In the genomic region with DNA sequence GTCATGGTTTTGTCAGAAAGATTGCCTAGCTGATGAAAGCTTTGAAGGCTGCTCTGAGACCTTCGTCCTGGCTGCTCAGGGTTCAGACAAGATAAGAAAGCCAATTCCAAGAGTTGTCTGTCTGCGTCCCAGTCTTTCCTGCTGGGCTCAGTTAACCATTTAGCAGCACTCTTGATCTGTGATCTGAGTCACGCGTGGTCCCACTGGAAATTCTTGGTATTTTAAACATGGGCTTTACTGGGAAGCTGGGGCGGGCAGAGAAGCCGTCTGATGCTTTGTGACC, we compare ENCODE assay signal across 25 mouse cellular contexts. TPM values are rescaled to one million over a fixed set of nuclear protein-coding genes. Genes with fewer than 3 reads are reported as not detected.
DNase-seq lines count a peak whose midpoint lies in the region; ATAC-seq and TF ChIP-seq lines count a peak whose summit lies in the region.
"Had no signal": no experiment of that assay in that cellular context is flagged by ENCODE, and none has a peak within 500 bp of the region (broad histone marks: within the 10 kb centered on the region; RNA-seq: fewer than 3 reads in every experiment).

No protein-coding gene starts in this region.

- no peak overlapping the region for H3K27ac ChIP-seq in hindbrain, embryonic 14.5 days
- H3K27ac ChIP-seq in hindbrain, embryonic 10.5 days, result no peak overlapping the region
- H3K27ac ChIP-seq in midbrain, embryonic 13.5 days, result peak overlapping the region; percentile 51; the same call in 1 of the 2 replicates
- no peak overlapping the region for H3K27ac ChIP-seq in midbrain, postnatal 0 days (ENCODE audit: low read depth, low read length)
- H3K27ac ChIP-seq in intestine, embryonic 15.5 days, result no peak overlapping the region; the same call in 1 of the 2 replicates
- H3K27ac ChIP-seq: kidney, postnatal 0 days; liver, embryonic 13.5 days; macrophage had no signal

- H3K4me1 ChIP-seq in hindbrain, embryonic 14.5 days (replicated peaks; ENCODE audit: control insufficient read depth, insufficient read depth, low read length), result peaks cover 52% of the 10 kb centered on the region
- peaks cover 100% of the 10 kb centered on the region for H3K4me1 ChIP-seq in hindbrain, embryonic 10.5 days (replicated peaks)
- H3K4me1 ChIP-seq in midbrain, embryonic 13.5 days (replicated peaks), result peaks cover 98% of the 10 kb centered on the region
- H3K4me1 ChIP-seq in midbrain, postnatal 0 days (ENCODE audit: insufficient read depth, low read length), result peaks cover 11% of the 10 kb centered on the region; the same call in 1 of the 2 replicates
- peaks cover 59% of the 10 kb centered on the region for H3K4me1 ChIP-seq in intestine, embryonic 15.5 days (replicated peaks)

- ATAC-seq in hindbrain, embryonic 14.5 days (ENCODE audit: low FRiP score), result no peak
- ATAC-seq in midbrain, embryonic 13.5 days, result no peak
- ATAC-seq in midbrain, postnatal 0 days (ENCODE audit: low FRiP score), result no peak
- peak; percentile 58 for ATAC-seq in intestine, embryonic 15.5 days
- ATAC-seq: CD4-positive, CD25-positive, alpha-beta regulatory T cell, adult 4 months; hindbrain, embryonic 16.5 days had no signal

- H3K9me3 ChIP-seq in hindbrain, embryonic 14.5 days (ENCODE audit: control insufficient read depth, low read length), result no peaks in the 10 kb centered on the region
- no peaks in the 10 kb centered on the region for H3K9me3 ChIP-seq in hindbrain, embryonic 10.5 days
- H3K9me3 ChIP-seq in midbrain, embryonic 13.5 days, result no peaks in the 10 kb centered on the region
- H3K9me3 ChIP-seq in midbrain, postnatal 0 days (ENCODE audit: low read length), result no peaks in the 10 kb centered on the region
- H3K9me3 ChIP-seq in intestine, embryonic 15.5 days, result no peaks in the 10 kb centered on the region
- H3K9me3 ChIP-seq: forebrain, embryonic 12.5 days; liver, embryonic 13.5 days had no signal

- TF ChIP-seq CTCF in midbrain, postnatal 0 days (IDR thresholded peaks at IDR 0.05), result no peak

- no peak for DNase-seq in hindbrain, embryonic 14.5 days (ENCODE audit: low spot score)
- no peak for DNase-seq in hindbrain, embryonic 10.5 days (ENCODE audit: low spot score)
- DNase-seq in midbrain, postnatal 0 days (ENCODE audit: low spot score), result no peak
- DNase-seq in yolk sac, embryonic 10.5 days (ENCODE audit: low spot score), result peak; percentile 81
- no peak for DNase-seq in gastrocnemius, postnatal 36 days
- DNase-seq: cerebellum, adult 18-20 months; cerebellum, postnatal 10 days; gastrocnemius, postnatal 25 days; heart, adult 18-20 months; heart, postnatal 36 days; kidney, postnatal 4 days; left cerebral cortex, postnatal 4 days; liver, embryonic 13.5 days; lung, adult 2 months; thymus, adult 2 months; thymus, postnatal 36 days had no signal

- H3K9ac ChIP-seq in hindbrain, embryonic 14.5 days, result 0 out of 2 replicates have a peak overlapping the region, but pooled peaks have one; percentile 12
- H3K9ac ChIP-seq in midbrain, embryonic 13.5 days (replicated peaks), result peak overlapping the region; percentile 16; the same call in 1 of the 2 replicates
- no peak overlapping the region for H3K9ac ChIP-seq in midbrain, postnatal 0 days (replicated peaks; ENCODE audit: low read length, poor library complexity, severe bottlenecking)
- H3K9ac ChIP-seq in intestine, embryonic 15.5 days, result no peak overlapping the region
- H3K9ac ChIP-seq: forebrain, embryonic 12.5 days; liver, embryonic 13.5 days had no signal

- peaks cover 37% of the 10 kb centered on the region for H3K36me3 ChIP-seq in hindbrain, embryonic 14.5 days (replicated peaks; ENCODE audit: control insufficient read depth, insufficient read depth)
- peaks cover 92% of the 10 kb centered on the region for H3K36me3 ChIP-seq in hindbrain, embryonic 10.5 days
- peaks cover 62% of the 10 kb centered on the region for H3K36me3 ChIP-seq in midbrain, embryonic 13.5 days
- H3K36me3 ChIP-seq in midbrain, postnatal 0 days (ENCODE audit: insufficient read depth, low read length), result peaks cover 34% of the 10 kb centered on the region
- H3K36me3 ChIP-seq in intestine, embryonic 15.5 days, result peaks cover 29% of the 10 kb centered on the region

- no peak overlapping the region for H3K4me3 ChIP-seq in hindbrain, embryonic 14.5 days (replicated peaks; ENCODE audit: low read length)
- H3K4me3 ChIP-seq in hindbrain, embryonic 10.5 days, result no peak overlapping the region
- H3K4me3 ChIP-seq in midbrain, embryonic 13.5 days (replicated peaks), result no peak overlapping the region
- H3K4me3 ChIP-seq in midbrain, postnatal 0 days (ENCODE audit: low read depth, low read length), result no peak overlapping the region
- H3K4me3 ChIP-seq in intestine, embryonic 15.5 days (replicated peaks), result no peak overlapping the region
- H3K4me3 ChIP-seq: erythroblast, embryonic 14.5 days; forebrain, embryonic 12.5 days; liver, embryonic 13.5 days had no signal

- no peak overlapping the region for H3K4me2 ChIP-seq in hindbrain, embryonic 14.5 days (replicated peaks)
- peak overlapping the region; percentile 5; the same call in 1 of the 2 replicates for H3K4me2 ChIP-seq in midbrain, embryonic 13.5 days (replicated peaks)
- H3K4me2 ChIP-seq in midbrain, postnatal 0 days (ENCODE audit: low read depth, low read length, poor library complexity, severe bottlenecking), result no peak overlapping the region
- H3K4me2 ChIP-seq in intestine, embryonic 15.5 days (replicated peaks), result no peak overlapping the region
- H3K4me2 ChIP-seq: forebrain, embryonic 12.5 days; heart, embryonic 11.5 days; liver, embryonic 13.5 days had no signal

- intact Hi-C loops in gastrocnemius, postnatal 36 days (cut with DNase I), result no loop called here

- no peaks in the 10 kb centered on the region for H3K27me3 ChIP-seq in hindbrain, embryonic 14.5 days (ENCODE audit: control insufficient read depth, insufficient read depth, low read length)
- peaks cover 32% of the 10 kb centered on the region for H3K27me3 ChIP-seq in hindbrain, embryonic 10.5 days (ENCODE audit: insufficient read depth, poor library complexity, severe bottlenecking)
- peaks cover 16% of the 10 kb centered on the region; the same call in 1 of the 2 replicates for H3K27me3 ChIP-seq in midbrain, embryonic 13.5 days
- H3K27me3 ChIP-seq in midbrain, postnatal 0 days (ENCODE audit: insufficient read depth, low read length), result no peaks in the 10 kb centered on the region
- no peaks in the 10 kb centered on the region for H3K27me3 ChIP-seq in intestine, embryonic 15.5 days (replicated peaks)
- H3K27me3 ChIP-seq: liver, embryonic 13.5 days had no signal

- 44% methylated on average over 6 of the region's 6 CpGs for WGBS in hindbrain, embryonic 14.5 days
- WGBS in hindbrain, embryonic 10.5 days, result 53% methylated on average over 6 of the region's 6 CpGs
- WGBS in midbrain, embryonic 13.5 days, result 39% methylated on average over 6 of the region's 6 CpGs
- WGBS in midbrain, postnatal 0 days, result 41% methylated on average over 6 of the region's 6 CpGs
- WGBS in intestine, embryonic 15.5 days, result 67% methylated on average over 6 of the region's 6 CpGs

RNA-seq across cellular contexts. Expression of gene Tle3, which starts 20.1 kb away (rescaled TPM):
- polyA plus RNA-seq in hindbrain, embryonic 14.5 days (2014; fragmentation: Nextera tagmentation; extraction: Ambion mirVana), result 22.4 and 23.9 TPM in 2 replicates
- 47.4 and 56.0 TPM in 2 replicates for polyA plus RNA-seq in hindbrain, embryonic 10.5 days (2016; fragmentation: Nextera tagmentation; extraction: Ambion mirVana)
- 40.7 and 50.8 TPM in 2 replicates for polyA plus RNA-seq in midbrain, embryonic 13.5 days (2015; fragmentation: Nextera tagmentation; extraction: Ambion mirVana)
- total RNA-seq in midbrain, postnatal 0 days (2014; rRNA removed), result 82.2 and 94.9 TPM in 2 replicates
- 20.2 and 21.8 TPM in 2 replicates for polyA plus RNA-seq in midbrain, postnatal 0 days (2015; fragmentation: Nextera tagmentation; extraction: Ambion mirVana)
- polyA plus RNA-seq in intestine, embryonic 15.5 days (2015; fragmentation: Nextera tagmentation; extraction: Ambion mirVana), result 18.6 and 20.3 TPM in 2 replicates
- total RNA-seq in gastrocnemius, postnatal 36 days (2021), result 1 to 10 TPM; 6.3 to 7.0 TPM

Comparison
In these comparisons a context has a peak if more than half of its experiments do, and no peak if none do; other contexts are left out.
1. H3K9ac ChIP-seq: peak in hindbrain, embryonic 14.5 days (single experiment) and midbrain, embryonic 13.5 days (single experiment); none in midbrain, postnatal 0 days (single experiment) and intestine, embryonic 15.5 days (single experiment).